In genomic region chr1:37877736-37878460, GRCm38 (mm10) we compare ENCODE assay signal across 27 mouse cellular contexts. TPM values are rescaled to one million over a fixed set of nuclear protein-coding genes. Genes with fewer than 3 reads are reported as not detected.
"Had no signal": no experiment of that assay in that cellular context is flagged by ENCODE, and none has a peak within 500 bp of the region (broad histone marks: within the 10 kb centered on the region; RNA-seq: fewer than 3 reads in every experiment).

No protein-coding gene starts in this region.

- H3K27ac ChIP-seq: kidney, postnatal 0 days; limb, embryonic 12.5 days; limb, embryonic 15.5 days; liver, embryonic 13.5 days had no signal

- H3K4me3 ChIP-seq: limb, embryonic 12.5 days; limb, embryonic 15.5 days; liver, embryonic 13.5 days had no signal

- DNase-seq: kidney, adult 2 months; kidney, postnatal 36 days; left cerebral cortex, postnatal 4 days; liver, embryonic 13.5 days; lung, adult 2 months; lung, postnatal 14 days; lung, postnatal 4 days; midbrain, embryonic 14.5 days; right cerebral cortex, postnatal 4 days; thymus, adult 2 months; thymus, postnatal 14 days; thymus, postnatal 4 days had no signal

RNA-seq across cellular contexts. Expression of gene Lyg2, which starts 38.4 kb away (rescaled TPM):
- total RNA-seq: layer of hippocampus, postnatal 14 days; left cerebral cortex, adult 8-10 months; left cerebral cortex, postnatal 4 days; megakaryocyte progenitor cell, adult 5-6 weeks; megakaryocyte-erythroid progenitor cell, adult 5-6 weeks; midbrain, postnatal 0 days had no signal
- polyA plus RNA-seq: kidney, adult 2 months; kidney, embryonic 14.5 days; kidney, postnatal 0 days; limb, embryonic 12.5 days; limb, embryonic 15.5 days; liver, embryonic 13.5 days; liver, embryonic 16.5 days; lung, adult 2 months; lung, embryonic 16.5 days; midbrain, embryonic 11.5 days; midbrain, embryonic 14.5 days; neural tube, embryonic 11.5 days; neural tube, embryonic 14.5 days; stomach, embryonic 14.5 days had no signal
